Mouse (Mus musculus) thymus, adult 2 months (tissue): Measurements from ENCODE around the gene Lmf1. TPM values are rescaled to one million over a fixed set of nuclear protein-coding genes. Genes with fewer than 3 reads are reported as not detected.

Experiments
- DNase-seq: peaks from one replicate; pipeline ENCODE4 v3.0.0; 2021
- H3K27ac ChIP-seq: fragments of 200-500 bp; 2 replicates; pipeline ENCODE4 v1.5.1; 2012; ENCODE audit warnings: low read length, control low read depth; ENCODE audit not compliant: control insufficient read depth, insufficient read depth
- H3K27me3 ChIP-seq: fragments of 200-500 bp; 2 replicates; pipeline ENCODE4 v1.6.1; 2012; ENCODE audit warnings: mild to moderate bottlenecking, low read length, moderate library complexity, mixed read lengths; ENCODE audit not compliant: control insufficient read depth, insufficient read depth
- H3K36me3 ChIP-seq: fragments of 200-500 bp; 2 replicates; pipeline ENCODE4 v1.6.1; 2012; ENCODE audit warnings: mild to moderate bottlenecking, low read length, moderate library complexity; ENCODE audit not compliant: control insufficient read depth, insufficient read depth
- H3K4me1 ChIP-seq: fragments of 200-500 bp; replicated peaks from 2 replicates; pipeline ENCODE4 v1.6.1; 2012; ENCODE audit warnings: low read length; ENCODE audit not compliant: control insufficient read depth, insufficient read depth
- H3K4me3 ChIP-seq: fragments of 200-500 bp; 2 replicates; pipeline ENCODE4 v1.5.1; 2012; ENCODE audit warnings: mild to moderate bottlenecking, low read length, control low read depth, moderate library complexity; ENCODE audit not compliant: control insufficient read depth, insufficient read depth
- CTCF ChIP-seq: fragments of 200-500 bp; IDR thresholded peaks from 2 replicates; pipeline ENCODE4 v1.5.1; 2012; ENCODE audit warnings: mild to moderate bottlenecking, control low read depth, low read length, moderate library complexity, borderline replicate concordance; ENCODE audit not compliant: control insufficient read depth, poor library complexity, insufficient read depth; ENCODE audit errors: extremely low read depth
- POLR2A ChIP-seq: fragments of 200-500 bp; IDR thresholded peaks from 2 replicates; pipeline ENCODE4 v1.6.1; 2012; ENCODE audit warnings: mild to moderate bottlenecking, low read length, control low read depth, moderate library complexity; ENCODE audit not compliant: control insufficient read depth, poor library complexity, insufficient read depth; ENCODE audit errors: extremely low read depth
- WGBS: fragments of 180-500 bp; shearing (Covaris S2); methylation state at CpG from one replicate; pipeline ENCODE4 v1.1.7; 2018; 5-methylcytosine and 5-hydroxymethylcytosine counted together
- polyA plus RNA-seq: library from polyadenylated mRNA; depleted of rRNA; stranded (reverse); fragments of >200 nt; gene quantifications from 2 replicates; pipeline ENCODE4 v1.2.3, GENCODE M21; 2012

Gene Lmf1
- polyA plus RNA-seq, 1 experiment: 25.2 TPM

DNA sequence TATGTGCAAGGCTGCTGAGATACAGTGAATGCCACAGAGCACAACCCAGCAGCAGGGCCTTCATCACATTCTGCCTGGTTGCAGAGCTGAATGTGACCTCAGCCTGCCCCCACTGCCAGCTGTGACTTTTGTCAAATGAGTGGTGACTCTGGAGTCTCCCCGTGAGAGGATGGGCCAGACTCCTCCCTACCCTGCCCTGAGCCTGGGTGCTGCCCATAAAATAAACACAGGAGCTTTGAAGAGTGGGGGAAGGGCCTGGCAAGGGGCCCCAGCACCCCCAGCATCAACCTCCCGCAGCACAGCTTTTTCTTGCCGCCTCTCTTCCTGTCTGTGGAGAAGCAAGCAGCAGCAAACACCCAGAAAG lies 77.9 kb downstream of the Lmf1 start:
- H3K4me1 ChIP-seq: no peaks in the 10 kb centered on the region; the same call in 1 of the 2 replicates
- no peak for TF ChIP-seq CTCF
- no peak for TF ChIP-seq POLR2A
- DNase-seq: no peak
- H3K36me3 ChIP-seq: no peaks in the 10 kb centered on the region
- no peaks in the 10 kb centered on the region for H3K27me3 ChIP-seq
- no peak overlapping the region for H3K4me3 ChIP-seq
- WGBS: 79% methylated on average over 3 of the region's 3 CpGs
- H3K27ac ChIP-seq: no peak overlapping the region; the same call in 1 of the 2 replicates

DNA sequence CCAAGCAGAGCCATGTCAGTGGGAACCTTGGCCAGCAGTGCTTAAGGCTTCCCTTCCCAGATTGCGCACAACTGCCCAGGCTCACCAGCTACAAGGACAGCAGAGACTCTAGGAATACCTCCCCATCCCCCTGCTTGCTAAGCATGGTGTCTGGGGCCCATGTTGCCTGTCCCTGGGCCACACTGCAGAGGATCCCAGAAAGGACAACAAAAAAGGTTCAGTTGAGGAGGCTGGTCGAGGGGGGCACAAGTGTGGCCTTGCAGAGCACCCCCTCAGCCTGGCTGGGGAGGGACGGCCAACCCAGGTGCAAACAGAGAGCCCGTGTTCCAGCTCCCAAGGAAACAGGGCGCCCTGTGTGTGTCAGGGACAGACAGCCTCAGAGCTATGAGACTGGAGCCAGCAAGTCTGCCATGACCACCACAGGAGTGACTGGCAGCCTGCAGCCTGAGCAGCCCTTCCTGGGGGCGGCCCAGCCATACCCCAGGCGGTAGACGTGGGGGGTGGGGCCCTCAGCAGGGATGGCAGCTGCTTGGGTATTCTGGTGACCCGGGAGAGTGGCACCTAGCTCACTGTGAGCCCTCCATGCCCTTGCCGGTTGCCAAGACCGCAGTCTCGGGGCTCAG lies 84.4 kb downstream of the Lmf1 start:
- Histone ChIP-seq H3K27ac (no peak overlapping the region), H3K36me3 (no peaks in the 10 kb centered on the region), H3K4me3 (no peak overlapping the region), H3K4me1 (no peaks in the 10 kb centered on the region), H3K27me3 (no peaks in the 10 kb centered on the region)
- DNase-seq: no peak
- 63% methylated on average over 12 of the region's 12 CpGs for WGBS
- TF ChIP-seq POLR2A: no peak
- TF ChIP-seq CTCF: no peak

DNA sequence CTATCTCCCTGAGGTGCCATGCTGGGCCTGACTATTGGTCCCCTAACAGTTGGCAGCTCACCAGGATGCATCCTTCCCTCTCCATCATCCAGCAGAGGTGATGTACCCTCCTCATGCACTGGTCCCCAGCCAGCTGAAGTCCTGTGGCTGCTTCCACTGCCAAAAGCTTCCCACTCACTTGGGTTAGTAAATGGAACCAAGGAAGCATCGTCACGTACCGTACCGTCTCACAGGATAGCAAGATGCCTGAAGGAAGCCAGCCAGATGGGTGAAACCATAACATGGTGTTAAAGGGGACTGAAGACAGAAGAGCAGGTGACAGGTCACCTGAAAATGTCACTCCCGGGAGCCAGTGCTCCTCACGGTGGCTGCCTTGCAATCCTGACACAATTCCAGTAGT lies 86.6 kb downstream of the Lmf1 start:
- 90% methylated on average over 6 of the region's 6 CpGs for WGBS

GRCm38 (mm10) chr17:25665891-25666290 lies 87.0 kb downstream of the Lmf1 start:
- DNase-seq: no peak
- no peaks in the 10 kb centered on the region for H3K27me3 ChIP-seq
- H3K36me3 ChIP-seq: no peaks in the 10 kb centered on the region
- no peak overlapping the region for H3K27ac ChIP-seq
- no peaks in the 10 kb centered on the region for H3K4me1 ChIP-seq
- TF ChIP-seq POLR2A: no peak
- TF ChIP-seq CTCF: no peak
- no peak overlapping the region for H3K4me3 ChIP-seq
- 71% methylated on average over 8 of the region's 8 CpGs for WGBS

More for the DNA sequence above, 86.6 kb downstream of the Lmf1 start:
- TF ChIP-seq POLR2A: no peak
- no peak for TF ChIP-seq CTCF
- H3K27me3 ChIP-seq: no peaks in the 10 kb centered on the region
- no peak for DNase-seq
- H3K27ac ChIP-seq: no peak overlapping the region
- no peaks in the 10 kb centered on the region for H3K4me1 ChIP-seq
- H3K4me3 ChIP-seq: no peak overlapping the region
- no peaks in the 10 kb centered on the region for H3K36me3 ChIP-seq

GRCm38 (mm10) chr17:25668481-25669055 lies 89.7 kb downstream of the Lmf1 start:
- 91% methylated on average over 7 of the region's 7 CpGs for WGBS
- Histone ChIP-seq H3K4me1 (no peaks in the 10 kb centered on the region), H3K4me3 (no peak overlapping the region), H3K36me3 (no peaks in the 10 kb centered on the region), H3K27me3 (no peaks in the 10 kb centered on the region), H3K27ac (no peak overlapping the region)
- no peak for DNase-seq
- TF ChIP-seq POLR2A: no peak
- no peak for TF ChIP-seq CTCF

GRCm38 (mm10) chr17:25672982-25673381 lies 94.1 kb downstream of the Lmf1 start:
- Histone ChIP-seq H3K27me3 (no peaks in the 10 kb centered on the region), H3K36me3 (no peaks in the 10 kb centered on the region), H3K4me1 (no peaks in the 10 kb centered on the region), H3K27ac (no peak overlapping the region), H3K4me3 (no peak overlapping the region)
- DNase-seq: no peak
- no peak for TF ChIP-seq CTCF
- TF ChIP-seq POLR2A: no peak
